16 mouse cellular contexts compared by ENCODE assay signal in genomic region chr12:21145050-21145449, GRCm38 (mm10).
DNase-seq lines count a peak whose midpoint lies in the region; ATAC-seq and TF ChIP-seq lines count a peak whose summit lies in the region.
"Had no signal": no experiment of that assay in that cellular context is flagged by ENCODE, and none has a peak within 500 bp of the region (broad histone marks: within the 10 kb centered on the region; RNA-seq: fewer than 3 reads in every experiment).

No protein-coding gene starts in this region.

- no peaks in the 10 kb centered on the region for H3K36me3 ChIP-seq in lung, postnatal 0 days (ENCODE audit: insufficient read depth, low read length)
- H3K36me3 ChIP-seq in erythroblast, embryonic 14.5 days (ENCODE audit: control insufficient read depth), result no peaks in the 10 kb centered on the region
- no peaks in the 10 kb centered on the region for H3K36me3 ChIP-seq in liver, embryonic 16.5 days (ENCODE audit: control insufficient read depth, insufficient read depth)
- H3K36me3 ChIP-seq in midbrain, embryonic 14.5 days (ENCODE audit: control insufficient read depth, insufficient read depth, low read length), result no peaks in the 10 kb centered on the region
- H3K36me3 ChIP-seq: embryonic facial prominence, embryonic 15.5 days had no signal

- no peak; the same call in 1 of the 2 replicates for TF ChIP-seq EP300 in lung, postnatal 0 days (IDR thresholded peaks at IDR 0.05)

- 0 out of 2 replicates have a peak, but pooled peaks cover 4% of the 10 kb centered on the region for H3K4me1 ChIP-seq in lung, postnatal 0 days (ENCODE audit: insufficient read depth, low read depth, low read length)
- peaks cover 36% of the 10 kb centered on the region for H3K4me1 ChIP-seq in erythroblast, embryonic 14.5 days (ENCODE audit: control insufficient read depth)
- peaks cover 19% of the 10 kb centered on the region for H3K4me1 ChIP-seq in liver, embryonic 16.5 days (ENCODE audit: control insufficient read depth, low read depth, low read length)
- peaks cover 4% of the 10 kb centered on the region; the same call in 1 of the 2 replicates for H3K4me1 ChIP-seq in midbrain, embryonic 14.5 days (ENCODE audit: control insufficient read depth, insufficient read depth, low read length)

- H3K4me3 ChIP-seq in lung, postnatal 0 days (ENCODE audit: low read depth, low read length), result no peak overlapping the region
- peak overlapping the region; percentile 4 for H3K4me3 ChIP-seq in erythroblast, embryonic 14.5 days (replicated peaks)
- no peak overlapping the region for H3K4me3 ChIP-seq in liver, embryonic 16.5 days (ENCODE audit: low read depth, low read length)
- H3K4me3 ChIP-seq in midbrain, embryonic 14.5 days (replicated peaks; ENCODE audit: low read depth, low read length), result no peak overlapping the region
- H3K4me3 ChIP-seq: embryonic facial prominence, embryonic 15.5 days had no signal

- WGBS in lung, postnatal 0 days, result 77% methylated on average over 5 of the region's 5 CpGs
- WGBS in liver, embryonic 16.5 days (ENCODE audit: insufficient replicate concordance), result 51% methylated on average over 5 of the region's 5 CpGs
- WGBS in midbrain, embryonic 14.5 days, result 95% methylated on average over 5 of the region's 5 CpGs

- ATAC-seq in lung, postnatal 0 days, result peak; percentile 76
- no peak for ATAC-seq in liver, embryonic 16.5 days (ENCODE audit: low read depth)
- ATAC-seq in midbrain, embryonic 14.5 days (ENCODE audit: low FRiP score, low TSS enrichment), result no peak
- ATAC-seq: forebrain, embryonic 16.5 days had no signal

- H3K27ac ChIP-seq in lung, postnatal 0 days (ENCODE audit: low read length), result 0 out of 2 replicates have a peak overlapping the region, but pooled peaks have one; percentile 12
- no peak overlapping the region for H3K27ac ChIP-seq in liver, embryonic 16.5 days (ENCODE audit: low read length)
- H3K27ac ChIP-seq in midbrain, embryonic 14.5 days (replicated peaks; ENCODE audit: low read depth, low read length), result no peak overlapping the region
- H3K27ac ChIP-seq: embryonic facial prominence, embryonic 15.5 days had no signal

- H3K9ac ChIP-seq in lung, postnatal 0 days (replicated peaks; ENCODE audit: low read depth), result no peak overlapping the region
- no peak overlapping the region for H3K9ac ChIP-seq in liver, embryonic 16.5 days (ENCODE audit: low read depth, low read length)
- H3K9ac ChIP-seq in midbrain, embryonic 14.5 days (replicated peaks; ENCODE audit: low read length), result no peak overlapping the region
- H3K9ac ChIP-seq: embryonic facial prominence, embryonic 15.5 days had no signal

- H3K27me3 ChIP-seq in lung, postnatal 0 days (replicated peaks; ENCODE audit: insufficient read depth, low read length), result no peaks in the 10 kb centered on the region
- H3K27me3 ChIP-seq in erythroblast, embryonic 14.5 days (ENCODE audit: control insufficient read depth), result no peaks in the 10 kb centered on the region
- H3K27me3 ChIP-seq in liver, embryonic 16.5 days (ENCODE audit: control insufficient read depth, insufficient read depth, low read depth, low read length), result no peaks in the 10 kb centered on the region
- no peaks in the 10 kb centered on the region for H3K27me3 ChIP-seq in midbrain, embryonic 14.5 days (ENCODE audit: control insufficient read depth, insufficient read depth, low read length)
- H3K27me3 ChIP-seq: CH12.LX; embryonic facial prominence, embryonic 15.5 days; Patski had no signal

- no peaks in the 10 kb centered on the region for H3K9me3 ChIP-seq in lung, postnatal 0 days (ENCODE audit: low read length)
- H3K9me3 ChIP-seq in erythroblast, embryonic 14.5 days (ENCODE audit: control insufficient read depth, low read length), result no peaks in the 10 kb centered on the region
- no peaks in the 10 kb centered on the region for H3K9me3 ChIP-seq in liver, embryonic 16.5 days (replicated peaks; ENCODE audit: control insufficient read depth, low read length)
- no peaks in the 10 kb centered on the region for H3K9me3 ChIP-seq in midbrain, embryonic 14.5 days (ENCODE audit: control insufficient read depth, low read length)
- H3K9me3 ChIP-seq: embryonic facial prominence, embryonic 15.5 days had no signal

- no peak for TF ChIP-seq CTCF in lung, postnatal 0 days (IDR thresholded peaks at IDR 0.05)

- H3K4me2 ChIP-seq in lung, postnatal 0 days (replicated peaks; ENCODE audit: low read depth, low read length), result no peak overlapping the region
- H3K4me2 ChIP-seq in liver, embryonic 16.5 days (ENCODE audit: low read depth, low read length), result 0 out of 2 replicates have a peak overlapping the region, but pooled peaks have one; percentile 18
- no peak overlapping the region for H3K4me2 ChIP-seq in midbrain, embryonic 14.5 days (ENCODE audit: low read length)
- H3K4me2 ChIP-seq: embryonic facial prominence, embryonic 15.5 days had no signal

- no peak for DNase-seq in lung, postnatal 0 days (ENCODE audit: low spot score)
- DNase-seq in lung, postnatal 25 days (ENCODE audit: low spot score), result no peak
- DNase-seq in midbrain, embryonic 14.5 days, result no peak
- DNase-seq in cerebellum, adult 11-12 months, result no peak
- no peak for DNase-seq in kidney, adult 18-20 months
- DNase-seq: cerebellum, adult 18-20 months; gastrocnemius, postnatal 36 days; heart, postnatal 10 days; kidney, postnatal 10 days; right cerebral cortex, adult 18-20 months had no signal
